Mouse (Mus musculus): Measurements from ENCODE around the gene Ndufa5.

GRCm38 (mm10) chr6:24504141-24504540 lies 23.7 kb downstream of the Ndufa5 start:
- TF ChIP-seq CTCF (IDR thresholded peaks at IDR 0.05; ENCODE audit: low read depth) (no peak), EP300 (IDR thresholded peaks at IDR 0.05; ENCODE audit: low read depth) (no peak)
